Mouse (Mus musculus) liver, embryonic 14.5 days (tissue): Measurements from ENCODE around the gene Abr. TPM values are rescaled to one million over a fixed set of nuclear protein-coding genes. Genes with fewer than 3 reads are reported as not detected.

Experiments used
- ATAC-seq: fragments of 200-750 bp; cut with Nextera tagmentation; 2 replicates; pipeline ENCODE4 v1.8.0; 2017; ENCODE audit warnings: moderate number of reproducible peaks, mild to moderate bottlenecking, moderate library complexity; ENCODE audit not compliant: insufficient read depth
- DNase-seq, 3 experiments: peaks; one replicate each; pipeline ENCODE4 v3.0.0-alpha.2; 2012 to 2013; ENCODE audit warnings: low read depth in 3 of 3, low spot score in 3 of 3
- H3K27ac ChIP-seq: fragments of 300-500 bp; sonication (generic); 2 replicates; pipeline ENCODE4 v1.5.1; 2014; ENCODE audit warnings: moderate library complexity, mild to moderate bottlenecking, control low read depth, inconsistent platforms
- H3K27me3 ChIP-seq: fragments of 300-500 bp; sonication (generic); 2 replicates; pipeline ENCODE4 v1.6.1; 2014; ENCODE audit warnings: mild to moderate bottlenecking, low read length, moderate library complexity; ENCODE audit not compliant: control insufficient read depth, insufficient read depth
- H3K36me3 ChIP-seq: fragments of 300-500 bp; sonication (generic); replicated peaks from 2 replicates; pipeline ENCODE4 v1.6.1; 2014; ENCODE audit warnings: low read depth; ENCODE audit not compliant: control insufficient read depth, insufficient read depth
- H3K4me1 ChIP-seq, 2 experiments: fragments of 200-500 bp in 1 of 2; fragments of 300-500 bp in 1 of 2; sonication (generic) in 1 of 2; replicated peaks; 2 replicates each; pipeline ENCODE4 v1.6.1; 2012 to 2014; ENCODE audit warnings: antibody characterized with exemption in 1 of 2, inconsistent platforms in 1 of 2, low read length in 1 of 2; ENCODE audit not compliant: control insufficient read depth in 2 of 2, insufficient read depth in 2 of 2
- H3K4me2 ChIP-seq: fragments of 300-500 bp; sonication (generic); 2 replicates; pipeline ENCODE4 v1.6.1; 2014; ENCODE audit warnings: low read depth, mild to moderate bottlenecking, control low read depth, moderate library complexity
- H3K4me3 ChIP-seq, 2 experiments: fragments of 200-500 bp in 1 of 2; fragments of 300-500 bp in 1 of 2; sonication (generic) in 1 of 2; 2 replicates each; pipeline ENCODE4 v1.5.1; 2012 to 2014; ENCODE audit warnings: low read depth in 2 of 2, low read length in 2 of 2, mild to moderate bottlenecking in 2 of 2, control low read depth in 1 of 2, inconsistent platforms in 1 of 2, moderate library complexity in 1 of 2; ENCODE audit not compliant: insufficient read depth in 1 of 2
- H3K9ac ChIP-seq: fragments of 300-500 bp; sonication (generic); replicated peaks from 2 replicates; pipeline ENCODE4 v1.6.1; 2014; ENCODE audit warnings: mild to moderate bottlenecking, control low read depth, moderate library complexity
- H3K9me3 ChIP-seq: fragments of 300-500 bp; sonication (generic); 2 replicates; pipeline ENCODE4 v1.6.1; 2016; ENCODE audit warnings: low read length, mixed read lengths; ENCODE audit not compliant: control insufficient read depth
- CTCF ChIP-seq: IDR thresholded peaks from 2 replicates; pipeline ENCODE4 v1.5.1; 2016; ENCODE audit warnings: antibody characterized with exemption, low read depth, control low read depth
- EP300 ChIP-seq: IDR thresholded peaks from 2 replicates; pipeline ENCODE4 v1.6.1; 2016; ENCODE audit warnings: antibody characterized with exemption, low read depth
- WGBS: fragments of 180-500 bp; shearing (Covaris S2); extraction: QIAGEN DNeasy Blood & Tissue Kit; methylation state at CpG from one replicate; pipeline ENCODE4 v1.1.7; 2014; ENCODE audit not compliant: insufficient replicate concordance; 5-methylcytosine and 5-hydroxymethylcytosine counted together
- polyA plus RNA-seq, 2 experiments: library from polyadenylated mRNA; depleted of rRNA in 1 of 2; stranded (reverse) in 1 of 2; unstranded in 1 of 2; fragments of >200 nt; fragmentation: Nextera tagmentation in 1 of 2; extraction: Ambion mirVana in 1 of 2; gene quantifications; 2 replicates each; pipeline versions ENCODE4 v1.2.1 to v1.2.3; 2012 to 2014

Gene Abr
- polyA plus RNA-seq, 2 experiments: 2.3 to 3.3 TPM

DNA sequence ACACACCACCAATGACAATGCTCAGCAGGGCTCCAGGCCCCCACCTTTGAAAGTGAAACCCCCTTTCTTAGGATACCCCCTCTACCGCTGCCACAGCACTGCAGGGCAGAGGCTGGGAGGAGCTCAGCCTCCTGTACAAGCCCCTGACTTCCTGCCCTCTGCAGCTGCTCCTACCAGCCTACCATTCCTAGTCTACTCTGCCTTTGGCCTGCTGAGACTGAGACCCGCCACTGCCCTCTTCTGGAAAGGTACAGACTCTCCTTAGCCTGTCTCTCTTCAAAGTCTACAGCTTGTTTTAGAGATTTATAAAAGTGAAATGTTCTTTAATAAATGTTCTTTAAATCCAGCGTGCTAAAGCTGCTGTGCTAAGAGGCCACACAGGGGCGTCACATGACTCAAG, 193.1 kb downstream of the Abr start:
- WGBS: 45% methylated on average over 4 of the region's 4 CpGs
- Histone ChIP-seq H3K27me3 (no peaks in the 10 kb centered on the region), H3K36me3 (no peaks in the 10 kb centered on the region), H3K4me1 (no peaks in the 10 kb centered on the region), H3K27ac (no peak overlapping the region), H3K9me3 (no peaks in the 10 kb centered on the region), H3K4me2 (no peak overlapping the region), H3K4me3 (no peak overlapping the region), H3K9ac (no peak overlapping the region)
- TF ChIP-seq CTCF (0 out of 2 replicates have a peak, but pooled peaks have one; percentile 15), EP300 (no peak)
- no peak for DNase-seq
- ATAC-seq: no peak

DNA sequence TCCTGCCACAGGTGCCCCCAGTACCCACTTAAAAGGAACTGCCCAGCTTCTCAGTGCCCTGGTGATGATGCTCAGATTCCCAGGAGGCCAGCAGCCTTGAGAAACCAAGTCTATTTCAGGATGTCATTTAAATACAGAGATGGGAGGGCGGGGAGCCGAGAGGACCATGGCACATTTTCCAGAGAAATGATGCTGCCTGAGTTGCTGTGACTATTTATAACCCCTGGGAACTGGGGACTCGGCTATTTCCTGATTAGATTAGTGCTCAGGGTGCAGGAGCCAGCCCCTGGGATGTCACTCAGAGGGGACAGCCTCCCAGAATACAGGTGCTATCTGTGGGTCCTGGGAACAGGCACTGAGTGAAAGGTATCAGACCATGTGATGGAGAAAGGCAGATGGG, 194.3 kb downstream of the Abr start:
- WGBS: 61% methylated on average over 3 of the region's 3 CpGs
- H3K27ac ChIP-seq: no peak overlapping the region
- no peaks in the 10 kb centered on the region for H3K27me3 ChIP-seq
- no peaks in the 10 kb centered on the region for H3K4me1 ChIP-seq
- no peak overlapping the region for H3K9ac ChIP-seq
- no peaks in the 10 kb centered on the region for H3K9me3 ChIP-seq
- TF ChIP-seq CTCF (no peak), EP300 (no peak)
- ATAC-seq: no peak
- no peak overlapping the region for H3K4me2 ChIP-seq
- no peak for DNase-seq
- H3K4me3 ChIP-seq: no peak overlapping the region
- no peaks in the 10 kb centered on the region for H3K36me3 ChIP-seq

DNA sequence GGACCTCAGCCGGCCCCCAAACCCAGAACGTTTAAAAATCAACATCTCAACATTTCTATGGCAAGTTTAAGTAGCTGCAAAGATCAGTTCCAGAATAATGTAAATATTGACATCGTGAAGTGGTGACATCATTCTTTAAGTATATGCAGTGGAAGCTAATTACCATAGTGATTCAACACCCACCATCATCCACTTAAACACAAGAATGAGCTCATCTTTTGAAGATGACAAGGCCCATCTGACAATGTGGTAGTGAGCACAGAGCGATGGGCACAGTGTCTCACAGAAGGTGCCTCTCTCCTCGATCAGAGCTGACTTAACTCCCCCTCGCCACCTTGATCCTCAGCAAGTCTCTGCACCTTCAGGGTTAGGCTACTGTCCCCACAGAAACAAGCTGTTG, 196.4 kb downstream of the Abr start:
- Histone ChIP-seq H3K27ac (no peak overlapping the region), H3K4me3 (no peak overlapping the region), H3K9me3 (no peaks in the 10 kb centered on the region), H3K4me1 (no peaks in the 10 kb centered on the region), H3K4me2 (no peak overlapping the region), H3K27me3 (no peaks in the 10 kb centered on the region), H3K36me3 (no peaks in the 10 kb centered on the region), H3K9ac (no peak overlapping the region)
- ATAC-seq (no peak), DNase-seq (no peak)
- TF ChIP-seq CTCF (no peak), EP300 (no peak)
- 67% methylated on average over 6 of the region's 6 CpGs for WGBS

DNA sequence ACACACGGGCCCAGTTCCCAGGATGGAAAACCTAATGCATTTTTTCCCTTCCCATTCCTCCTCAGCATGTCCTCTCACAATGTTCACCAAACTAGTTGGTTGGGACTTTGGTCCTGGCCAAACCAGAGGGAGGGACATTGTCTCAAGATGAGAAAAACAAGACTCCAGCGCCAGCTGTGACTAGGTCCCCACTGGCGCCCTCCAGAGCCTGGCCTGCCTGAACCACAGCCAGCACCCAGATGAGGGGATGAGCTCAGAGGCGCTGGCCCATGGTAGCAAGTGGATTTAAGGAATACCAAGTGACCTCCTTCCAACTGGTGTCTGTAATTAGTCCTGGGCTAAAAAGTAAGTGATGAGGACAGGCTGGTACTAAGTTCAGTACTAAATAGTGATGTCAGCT, 201.2 kb downstream of the Abr start:
- Histone ChIP-seq H3K27ac (no peak overlapping the region), H3K9me3 (no peaks in the 10 kb centered on the region), H3K4me2 (no peak overlapping the region), H3K27me3 (no peaks in the 10 kb centered on the region), H3K36me3 (no peaks in the 10 kb centered on the region), H3K4me3 (no peak overlapping the region), H3K4me1 (no peaks in the 10 kb centered on the region), H3K9ac (no peak overlapping the region)
- no peak for DNase-seq
- WGBS: 60% methylated on average over 4 of the region's 4 CpGs
- ATAC-seq: no peak
- TF ChIP-seq CTCF: no peak; the same call in 1 of the 2 replicates
- no peak for TF ChIP-seq EP300

DNA sequence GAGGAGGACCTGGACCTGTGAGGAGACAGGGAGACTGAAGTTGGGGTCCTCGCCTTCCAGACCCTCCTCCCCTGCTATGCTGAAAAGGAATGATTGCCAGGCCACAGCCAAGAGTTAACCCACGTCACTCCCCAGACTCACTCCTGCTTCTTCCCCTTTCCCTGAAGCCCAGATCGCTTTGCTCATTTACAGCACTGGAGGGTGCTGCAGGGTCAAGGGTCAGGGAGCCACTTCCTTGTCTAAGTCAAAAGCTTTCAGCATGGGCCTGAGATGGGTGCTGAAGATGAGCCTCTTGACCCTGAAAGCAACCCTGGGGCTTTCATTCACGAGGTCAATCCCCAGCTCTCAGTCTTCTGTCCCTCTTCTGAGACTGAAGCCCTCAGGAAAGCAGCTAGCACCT, 202.9 kb downstream of the Abr start:
- Histone ChIP-seq H3K9me3 (no peaks in the 10 kb centered on the region), H3K4me1 (no peaks in the 10 kb centered on the region), H3K36me3 (no peaks in the 10 kb centered on the region; the same call in none of the 2 replicates), H3K4me3 (no peak overlapping the region), H3K4me2 (no peak overlapping the region), H3K27me3 (no peaks in the 10 kb centered on the region), H3K9ac (no peak overlapping the region), H3K27ac (no peak overlapping the region)
- 43% methylated on average over 4 of the region's 4 CpGs for WGBS
- DNase-seq: no peak
- ATAC-seq: no peak
- no peak for TF ChIP-seq EP300
- no peak for TF ChIP-seq CTCF

DNA sequence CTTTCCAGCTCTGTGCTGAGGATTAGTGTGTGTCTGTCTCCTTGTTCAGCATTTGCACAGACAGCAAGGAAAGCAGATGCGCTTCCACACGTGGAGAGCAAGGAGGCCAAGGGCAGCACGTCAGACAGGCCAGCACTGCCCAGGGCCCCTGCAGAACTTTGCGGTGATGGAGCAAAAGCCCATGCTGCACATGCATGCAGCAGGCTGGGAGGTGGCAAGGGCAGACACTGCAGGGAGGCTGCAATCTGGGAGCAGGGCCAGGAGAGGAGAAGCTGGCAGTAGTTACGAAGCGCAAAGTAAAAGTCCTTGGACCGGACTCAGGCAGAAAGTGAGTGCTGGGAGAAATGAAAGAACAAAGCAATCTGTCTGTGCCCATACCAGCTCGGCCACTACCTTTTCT, 203.7 kb downstream of the Abr start:
- WGBS: 79% methylated on average over 8 of the region's 8 CpGs
- TF ChIP-seq CTCF (no peak), EP300 (no peak)
- no peak for ATAC-seq
- H3K27ac ChIP-seq: no peak overlapping the region
- no peak for DNase-seq
- H3K9me3 ChIP-seq: no peaks in the 10 kb centered on the region
- no peaks in the 10 kb centered on the region for H3K4me1 ChIP-seq
- H3K27me3 ChIP-seq: no peaks in the 10 kb centered on the region
- no peak overlapping the region for H3K9ac ChIP-seq
- no peak overlapping the region for H3K4me3 ChIP-seq
- no peak overlapping the region for H3K4me2 ChIP-seq
- H3K36me3 ChIP-seq: no peaks in the 10 kb centered on the region; the same call in none of the 2 replicates
